Mouse (Mus musculus) heart, postnatal 0 days (tissue): Measurements from ENCODE around the gene Arsb.

Source experiments
- CTCF ChIP-seq: IDR thresholded peaks from 2 replicates; pipeline ENCODE4 v1.5.1; 2016; ENCODE audit warnings: antibody characterized with exemption, control low read depth, low read depth
- EP300 ChIP-seq: IDR thresholded peaks from 2 replicates; pipeline ENCODE4 v1.6.1; 2016; ENCODE audit warnings: antibody characterized with exemption, low read depth

GRCm38 (mm10) chr13:93909847-93910246 lies 138.4 kb downstream of the Arsb start:
- TF ChIP-seq CTCF = no peak
- no peak for TF ChIP-seq EP300
